Mouse (Mus musculus): Measurements from ENCODE around the gene Gm16867. TPM values are rescaled to one million over a fixed set of nuclear protein-coding genes. Genes with fewer than 3 reads are reported as not detected.
"Not testable (repeated sequence)": the region's sequence is repeated elsewhere in the genome, so short reads cannot be mapped to it uniquely, and the experiment has no call there.

Gm16867 gene
- polyA plus RNA-seq, 1 experiment from 2014 or later = not detected

DNA sequence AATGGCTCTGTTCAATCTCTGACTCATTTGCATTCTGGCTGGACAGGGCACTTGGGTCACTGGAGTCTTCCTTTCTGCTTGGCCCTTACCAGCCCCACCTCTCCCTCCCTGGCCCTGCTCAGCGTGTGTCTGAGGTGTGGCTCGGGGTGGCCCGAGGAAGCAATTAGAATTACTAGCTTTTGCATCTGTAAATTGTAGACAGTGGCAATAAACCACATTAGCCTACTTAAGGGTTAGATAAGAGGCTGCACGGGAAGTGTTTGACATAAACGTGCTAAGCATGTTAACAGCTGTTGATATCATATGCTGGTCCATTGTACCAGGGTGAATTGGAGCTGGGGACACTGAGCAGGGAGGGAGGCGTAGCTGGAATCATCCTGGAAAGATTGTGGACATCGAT is 62.2 kb downstream of the Gm16867 start:
- H3K4me1 ChIP-seq (ENCODE audit: control insufficient read depth, insufficient read depth, low read length); H3K36me3 ChIP-seq (ENCODE audit: control insufficient read depth, insufficient read depth, low read length); H3K9ac ChIP-seq (ENCODE audit: low read length); H3K4me2 ChIP-seq; H3K4me3 ChIP-seq (ENCODE audit: low read depth, low read length); H3K27ac ChIP-seq (ENCODE audit: low read depth, low read length); H3K9me3 ChIP-seq (ENCODE audit: control insufficient read depth, low read length); DNase-seq (ENCODE audit: low spot score, missing footprints); ATAC-seq (ENCODE audit: low FRiP score); H3K27me3 ChIP-seq (ENCODE audit: control insufficient read depth, insufficient read depth, low read length): not testable (repeated sequence)
- no CpG with 5 or more reads among the region's 7 CpGs for WGBS

DNA sequence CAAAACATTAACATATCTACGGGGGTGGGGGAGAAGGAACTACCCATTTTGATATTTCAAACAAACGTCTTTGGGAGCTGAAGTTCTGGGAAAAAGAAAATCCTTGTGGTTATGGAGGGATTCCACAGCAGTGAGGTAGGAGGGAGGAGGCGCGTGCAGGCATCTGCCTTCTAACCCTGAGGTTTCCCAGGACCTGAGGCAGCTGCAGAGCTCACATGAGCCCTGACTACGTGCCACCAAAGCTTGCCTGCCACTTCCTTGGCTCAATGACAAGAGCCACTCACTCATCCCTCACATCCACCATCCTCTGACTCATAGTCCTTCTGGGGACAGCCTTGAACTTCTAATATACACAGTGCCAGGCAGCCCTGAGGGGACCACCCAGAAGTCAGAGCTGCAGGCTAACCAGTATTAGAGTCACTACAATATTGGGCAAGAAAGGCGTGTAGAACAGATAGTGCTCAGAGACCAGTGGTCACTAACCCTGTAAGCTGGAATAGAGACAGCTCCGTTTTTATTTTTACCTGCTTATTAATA is 64.4 kb downstream of the Gm16867 start:
- H3K36me3 ChIP-seq (ENCODE audit: control insufficient read depth, insufficient read depth, low read length); DNase-seq (ENCODE audit: low spot score, missing footprints); H3K4me2 ChIP-seq; H3K9me3 ChIP-seq (ENCODE audit: control insufficient read depth, low read length); H3K4me1 ChIP-seq (ENCODE audit: control insufficient read depth, insufficient read depth, low read length); H3K9ac ChIP-seq (ENCODE audit: low read length); H3K4me3 ChIP-seq (ENCODE audit: low read depth, low read length); H3K27ac ChIP-seq (ENCODE audit: low read depth, low read length); ATAC-seq (ENCODE audit: low FRiP score); H3K27me3 ChIP-seq (ENCODE audit: control insufficient read depth, insufficient read depth, low read length): not testable (repeated sequence)
- no CpG with 5 or more reads among the region's 7 CpGs for WGBS

DNA sequence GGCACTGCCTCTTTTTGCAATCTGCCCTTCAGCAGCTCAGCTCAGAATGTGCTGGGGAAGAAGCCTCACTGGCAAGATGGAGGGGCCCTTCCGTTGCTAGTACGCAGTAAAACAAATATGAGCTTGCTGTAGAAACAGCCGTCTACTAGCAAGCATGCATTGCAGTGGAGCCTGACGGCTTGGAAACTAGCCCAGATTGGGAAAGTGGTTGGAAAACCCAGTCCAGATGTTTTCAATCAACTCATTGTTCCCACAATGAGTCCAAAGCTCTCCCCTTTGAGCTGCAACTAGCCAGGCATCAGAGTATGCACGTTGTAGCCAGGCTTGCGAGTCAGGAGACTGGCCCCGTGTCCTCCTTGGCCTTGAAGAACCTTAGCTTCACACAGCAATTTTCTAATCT is 82.2 kb downstream of the Gm16867 start:
- WGBS = no CpG with 5 or more reads among the region's 7 CpGs
- H3K27me3 ChIP-seq (ENCODE audit: control insufficient read depth, insufficient read depth, low read length); H3K9me3 ChIP-seq (ENCODE audit: control insufficient read depth, low read length); H3K4me1 ChIP-seq (ENCODE audit: control insufficient read depth, insufficient read depth, low read length); H3K27ac ChIP-seq (ENCODE audit: low read depth, low read length); H3K36me3 ChIP-seq (ENCODE audit: control insufficient read depth, insufficient read depth, low read length); H3K4me3 ChIP-seq (ENCODE audit: low read depth, low read length); H3K9ac ChIP-seq (ENCODE audit: low read length); H3K4me2 ChIP-seq; ATAC-seq (ENCODE audit: low FRiP score); DNase-seq (ENCODE audit: low spot score, missing footprints): not testable (repeated sequence)

DNA sequence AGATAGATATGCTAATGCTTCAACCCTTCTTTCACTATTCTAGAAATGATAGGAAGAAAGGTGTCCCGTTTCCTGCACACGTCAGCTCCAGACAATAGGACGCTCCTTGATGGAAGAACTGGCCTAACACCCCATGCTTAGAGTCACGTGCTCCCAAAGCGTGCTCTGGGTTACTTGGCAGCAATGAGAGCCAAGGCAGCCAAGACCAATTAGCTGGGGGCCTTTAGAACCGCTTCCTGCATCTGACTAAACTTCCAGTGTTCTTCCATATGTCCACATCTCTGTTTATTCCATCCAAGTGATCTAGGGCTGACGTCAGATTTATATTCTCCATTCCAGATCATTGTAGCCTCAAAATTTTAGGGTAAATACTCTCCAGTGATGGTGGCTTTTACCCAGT is 85.6 kb downstream of the Gm16867 start:
- ATAC-seq (ENCODE audit: low FRiP score) = not testable (repeated sequence)

More for the DNA sequence above, 85.6 kb downstream of the Gm16867 start:
- H3K4me1 ChIP-seq (ENCODE audit: control insufficient read depth, insufficient read depth, low read length); H3K36me3 ChIP-seq (ENCODE audit: control insufficient read depth, insufficient read depth, low read length); H3K4me2 ChIP-seq; DNase-seq (ENCODE audit: low spot score, missing footprints); H3K4me3 ChIP-seq (ENCODE audit: low read depth, low read length); H3K27me3 ChIP-seq (ENCODE audit: control insufficient read depth, insufficient read depth, low read length); H3K9ac ChIP-seq (ENCODE audit: low read length); H3K27ac ChIP-seq (ENCODE audit: low read depth, low read length); H3K9me3 ChIP-seq (ENCODE audit: control insufficient read depth, low read length): not testable (repeated sequence)
- no CpG with 5 or more reads among the region's 7 CpGs for WGBS

Other genes starting within 250 kb of the Gm16867 start
- gene Synb, start 209.1 kb downstream of the Gm16867 start, polyA plus RNA-seq (2014; fragmentation: Nextera tagmentation; extraction: Ambion mirVana) = not detected in 2 replicates
- not detected in 2 replicates for gene Gm27179, start 9.2 kb upstream of the Gm16867 start, polyA plus RNA-seq (2014; fragmentation: Nextera tagmentation; extraction: Ambion mirVana)
- gene Entpd4b, start 52.1 kb upstream of the Gm16867 start, polyA plus RNA-seq (2014; fragmentation: Nextera tagmentation; extraction: Ambion mirVana) = 9.2 and 9.6 TPM in 2 replicates